Mouse (Mus musculus) olfactory bulb, adult 2 months (tissue): Measurements from ENCODE around the gene Anks6. TPM values are rescaled to one million over a fixed set of nuclear protein-coding genes. Genes with fewer than 3 reads are reported as not detected.

Experiments
- H3K27ac ChIP-seq: fragments of 200-500 bp; 2 replicates; pipeline ENCODE4 v1.5.1; 2012; ENCODE audit warnings: low read depth, low read length; ENCODE audit not compliant: insufficient read depth
- H3K4me1 ChIP-seq: fragments of 200-500 bp; 2 replicates; pipeline ENCODE4 v1.6.1; 2012; ENCODE audit warnings: low read length; ENCODE audit not compliant: control insufficient read depth, insufficient read depth
- H3K4me3 ChIP-seq: fragments of 200-500 bp; 2 replicates; pipeline ENCODE4 v1.5.1; 2012; ENCODE audit warnings: mild to moderate bottlenecking, low read depth, low read length, moderate library complexity; ENCODE audit not compliant: insufficient read depth
- CTCF ChIP-seq: fragments of 200-500 bp; IDR thresholded peaks from 2 replicates; pipeline ENCODE4 v1.5.1; 2012; ENCODE audit warnings: low read depth, mild to moderate bottlenecking, low read length, moderate library complexity; ENCODE audit not compliant: insufficient read depth
- POLR2A ChIP-seq: fragments of 200-500 bp; IDR thresholded peaks from 2 replicates; pipeline ENCODE4 v1.6.1; 2012; ENCODE audit warnings: mild to moderate bottlenecking, low read depth, low read length, moderate library complexity; ENCODE audit not compliant: insufficient read depth
- WGBS: fragments of 180-500 bp; shearing (Covaris S2); methylation state at CpG from one replicate; pipeline ENCODE4 v1.1.7; 2018; 5-methylcytosine and 5-hydroxymethylcytosine counted together
- polyA plus RNA-seq: library from polyadenylated mRNA; stranded (reverse); fragments of >200 nt; gene quantifications from 2 replicates; pipeline ENCODE4 v1.2.4, GENCODE M21; 2012; ENCODE audit warnings: low replicate concordance; ENCODE audit not compliant: missing spikeins, insufficient read depth, insufficient read length

Anks6 gene
- polyA plus RNA-seq, 1 experiment = not detected

- 0% methylated on average over 1 of the region's 1 CpGs for WGBS
- H3K4me1 ChIP-seq = peaks cover 10% of the 10 kb centered on the region
- TF ChIP-seq POLR2A (no peak), CTCF (peak; percentile 74)
- H3K4me3 ChIP-seq = no peak overlapping the region
- H3K27ac ChIP-seq = no peak overlapping the region
These were observed 7.1 kb downstream of the Anks6 start for GRCm38 (mm10) chr4:47050167-47050566.

- Histone ChIP-seq H3K4me1 (peaks cover 8% of the 10 kb centered on the region), H3K27ac (no peak overlapping the region), H3K4me3 (no peak overlapping the region)
- WGBS = 85% methylated on average over 16 of the region's 16 CpGs
- TF ChIP-seq CTCF = no peak
These were observed 8.0 kb downstream of the Anks6 start for GRCm38 (mm10) chr4:47049216-47049615.

GRCm38 (mm10) chr4:47047765-47048164, 9.5 kb downstream of the Anks6 start:
- Histone ChIP-seq H3K4me1 (peaks cover 8% of the 10 kb centered on the region), H3K4me3 (no peak overlapping the region), H3K27ac (no peak overlapping the region)
- no peak for TF ChIP-seq POLR2A
- TF ChIP-seq CTCF = no peak
- 88% methylated on average over 4 of the region's 4 CpGs for WGBS

- TF ChIP-seq CTCF (no peak), POLR2A (no peak)
- no peak overlapping the region for H3K27ac ChIP-seq
- 92% methylated on average over 6 of the region's 6 CpGs for WGBS
- peaks cover 8% of the 10 kb centered on the region for H3K4me1 ChIP-seq
- no peak overlapping the region for H3K4me3 ChIP-seq
These were observed 10.3 kb downstream of the Anks6 start for GRCm38 (mm10) chr4:47046974-47047373.

GRCm38 (mm10) chr4:47043866-47044265, 13.4 kb downstream of the Anks6 start:
- H3K4me1 ChIP-seq = no peaks in the 10 kb centered on the region
- H3K27ac ChIP-seq = no peak overlapping the region
- TF ChIP-seq CTCF = no peak
- TF ChIP-seq POLR2A = no peak
- WGBS = 89% methylated on average over 9 of the region's 9 CpGs
- H3K4me3 ChIP-seq = no peak overlapping the region

GRCm38 (mm10) chr4:47039586-47039985, 17.6 kb downstream of the Anks6 start:
- TF ChIP-seq POLR2A (no peak), CTCF (no peak)
- H3K4me3 ChIP-seq = no peak overlapping the region
- no peaks in the 10 kb centered on the region for H3K4me1 ChIP-seq
- H3K27ac ChIP-seq = no peak overlapping the region
- WGBS = 93% methylated on average over 10 of the region's 10 CpGs

- TF ChIP-seq CTCF = peak; percentile 73
- TF ChIP-seq POLR2A = no peak
- no peak overlapping the region for H3K27ac ChIP-seq
- H3K4me1 ChIP-seq = no peaks in the 10 kb centered on the region
- no peak overlapping the region for H3K4me3 ChIP-seq
- WGBS = 22% methylated on average over 5 of the region's 5 CpGs
These were observed 19.9 kb downstream of the Anks6 start for GRCm38 (mm10) chr4:47037321-47037657.

- H3K4me3 ChIP-seq = no peak overlapping the region
- WGBS = 64% methylated on average over 13 of the region's 13 CpGs
- no peak overlapping the region for H3K27ac ChIP-seq
- TF ChIP-seq CTCF = no peak
- no peak for TF ChIP-seq POLR2A
- no peaks in the 10 kb centered on the region for H3K4me1 ChIP-seq
These were observed 20.5 kb downstream of the Anks6 start for GRCm38 (mm10) chr4:47036486-47037320.

- 91% methylated on average over 14 of the region's 14 CpGs for WGBS
- H3K27ac ChIP-seq = no peak overlapping the region
- TF ChIP-seq CTCF = no peak
- TF ChIP-seq POLR2A = no peak
- peaks cover 3% of the 10 kb centered on the region; the same call in 1 of the 2 replicates for H3K4me1 ChIP-seq
- H3K4me3 ChIP-seq = no peak overlapping the region
These were observed 21.7 kb downstream of the Anks6 start for GRCm38 (mm10) chr4:47035536-47035935.
